In the genomic region with DNA sequence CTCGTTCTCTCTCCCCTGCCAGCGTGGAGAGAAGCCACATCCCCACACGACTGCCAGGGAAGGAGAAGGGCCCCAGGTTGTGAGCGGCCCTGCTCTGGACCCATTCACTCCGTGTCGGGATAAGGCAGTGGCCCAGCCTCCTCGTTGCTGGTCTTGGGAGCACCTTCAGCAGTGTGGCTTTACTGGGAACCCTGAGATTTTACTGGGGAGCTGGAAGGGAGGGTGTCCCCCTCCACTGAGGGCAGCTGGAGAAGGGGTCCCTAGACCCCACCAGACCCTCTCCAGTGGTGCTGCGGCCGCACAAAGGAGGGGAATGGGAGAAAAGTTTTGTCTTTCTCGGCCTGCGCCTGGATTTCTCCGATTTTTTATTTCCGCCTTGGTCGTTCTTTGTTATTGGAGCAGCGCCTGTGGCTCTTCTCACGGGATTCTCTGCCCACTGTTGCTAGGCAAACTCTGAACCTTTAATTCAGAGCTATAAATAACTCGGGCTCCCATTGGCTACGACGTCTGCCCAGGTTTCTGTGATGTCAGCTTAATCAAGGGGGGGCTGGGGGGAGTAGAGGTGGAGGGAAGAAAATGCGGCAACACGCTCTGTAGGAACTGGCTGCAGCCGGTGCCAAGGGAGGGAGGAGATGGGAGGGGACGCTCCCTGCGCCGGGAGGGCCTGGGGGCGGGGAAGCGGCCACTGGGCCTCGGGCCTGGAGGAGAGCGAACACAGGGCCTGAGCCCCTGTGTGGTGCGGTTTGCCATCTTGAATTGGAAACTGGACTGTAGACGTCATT, we compare ENCODE assay signal across 8 mouse cellular contexts. TPM values are rescaled to one million over a fixed set of nuclear protein-coding genes. Genes with fewer than 3 reads are reported as not detected.
DNase-seq lines count a peak whose midpoint lies in the region; ATAC-seq and TF ChIP-seq lines count a peak whose summit lies in the region.

No protein-coding gene starts in this region.

- H3K9ac ChIP-seq in forebrain, embryonic 11.5 days (ENCODE audit: low read length), result peak overlapping the region; percentile 99
- peak overlapping the region; percentile 98 for H3K9ac ChIP-seq in heart, embryonic 16.5 days (ENCODE audit: low read length)
- peak overlapping the region; percentile 92 for H3K9ac ChIP-seq in liver, embryonic 16.5 days (ENCODE audit: low read depth, low read length)
- peak overlapping the region; percentile 89 for H3K9ac ChIP-seq in neural tube, embryonic 14.5 days (replicated peaks; ENCODE audit: low read depth, low read length)

- H3K4me2 ChIP-seq in forebrain, embryonic 11.5 days (ENCODE audit: low read depth, low read length, severe bottlenecking), result peak overlapping the region; percentile 78
- H3K4me2 ChIP-seq in heart, embryonic 16.5 days (ENCODE audit: low read depth, low read length), result peak overlapping the region; percentile 90
- peak overlapping the region; percentile 90 for H3K4me2 ChIP-seq in liver, embryonic 16.5 days (ENCODE audit: low read depth, low read length)
- peak overlapping the region; percentile 97 for H3K4me2 ChIP-seq in neural tube, embryonic 14.5 days (ENCODE audit: low read depth, low read length)

- WGBS in forebrain, embryonic 11.5 days, result under 1% methylated on average over 31 of the region's 31 CpGs
- WGBS in heart, embryonic 16.5 days, result under 1% methylated on average over 31 of the region's 31 CpGs
- WGBS in liver, embryonic 16.5 days (ENCODE audit: insufficient replicate concordance), result under 1% methylated on average over 31 of the region's 31 CpGs
- WGBS in neural tube, embryonic 14.5 days, result under 1% methylated on average over 30 of the region's 31 CpGs

- peak; percentile 88 for ATAC-seq in forebrain, embryonic 11.5 days (replicated peaks; ENCODE audit: low FRiP score)
- peak; percentile 88 for ATAC-seq in heart, embryonic 16.5 days (replicated peaks; ENCODE audit: extremely low read depth, insufficient read depth, low FRiP score)
- peak; percentile 60 for ATAC-seq in liver, embryonic 16.5 days (ENCODE audit: low read depth)
- ATAC-seq in neural tube, embryonic 14.5 days (ENCODE audit: low read depth), result peak; percentile 76

- H3K9me3 ChIP-seq in E14TG2a.4 (ENCODE audit: low read length), result no peaks in the 10 kb centered on the region
- H3K9me3 ChIP-seq in forebrain, embryonic 11.5 days (ENCODE audit: control insufficient read depth, low read length), result no peaks in the 10 kb centered on the region
- H3K9me3 ChIP-seq in heart, embryonic 16.5 days (replicated peaks; ENCODE audit: control insufficient read depth, low read length), result no peaks in the 10 kb centered on the region
- H3K9me3 ChIP-seq in liver, embryonic 16.5 days (replicated peaks; ENCODE audit: control insufficient read depth, low read length), result no peaks in the 10 kb centered on the region
- no peaks in the 10 kb centered on the region for H3K9me3 ChIP-seq in neural tube, embryonic 14.5 days (ENCODE audit: control insufficient read depth, low read length)

- H3K27me3 ChIP-seq in E14TG2a.4 (ENCODE audit: insufficient read depth, low read length), result no peaks in the 10 kb centered on the region
- H3K27me3 ChIP-seq in forebrain, embryonic 11.5 days (ENCODE audit: control insufficient read depth, insufficient read depth, low read length), result no peaks in the 10 kb centered on the region
- H3K27me3 ChIP-seq in heart, embryonic 16.5 days (ENCODE audit: control insufficient read depth, insufficient read depth, low read length), result no peaks in the 10 kb centered on the region
- H3K27me3 ChIP-seq in liver, embryonic 16.5 days (ENCODE audit: control insufficient read depth, insufficient read depth, low read depth, low read length), result no peaks in the 10 kb centered on the region
- no peaks in the 10 kb centered on the region for H3K27me3 ChIP-seq in neural tube, embryonic 14.5 days (ENCODE audit: control insufficient read depth, insufficient read depth, low read length)
- H3K27me3 ChIP-seq in testis, adult 2 months (ENCODE audit: control insufficient read depth, insufficient read depth, low read length), result no peaks in the 10 kb centered on the region

- TF ChIP-seq POLR2A in testis, adult 2 months (IDR thresholded peaks at IDR 0.05; ENCODE audit: control insufficient read depth, low read depth, low read length), result peak; percentile 77

- peak overlapping the region; percentile 100 for H3K27ac ChIP-seq in forebrain, embryonic 11.5 days (ENCODE audit: low read depth, low read length)
- H3K27ac ChIP-seq in heart, embryonic 16.5 days (ENCODE audit: low read length), result peak overlapping the region; percentile 100
- H3K27ac ChIP-seq in liver, embryonic 16.5 days (ENCODE audit: low read length), result peak overlapping the region; percentile 91
- H3K27ac ChIP-seq in neural tube, embryonic 14.5 days (ENCODE audit: low read depth, low read length), result peak overlapping the region; percentile 98
- H3K27ac ChIP-seq in testis, adult 2 months (ENCODE audit: control insufficient read depth, insufficient read depth, low read depth, low read length), result peak overlapping the region; percentile 90

- DNase-seq in c-Kit-positive CD71-positive TER-119-negative erythroid progenitor cells, embryonic 14.5 days (ENCODE audit: low read depth), result peak; percentile 92
- DNase-seq in forebrain, embryonic 11.5 days (ENCODE audit: low spot score), result peak; percentile 96
- peak; percentile 93 to 94 for DNase-seq in kidney, postnatal 36 days

- peak overlapping the region; percentile 90 for H3K4me3 ChIP-seq in E14TG2a.4 (replicated peaks; ENCODE audit: low read length)
- peak overlapping the region; percentile 73 for H3K4me3 ChIP-seq in forebrain, embryonic 11.5 days (ENCODE audit: low read depth, low read length)
- H3K4me3 ChIP-seq in heart, embryonic 16.5 days (ENCODE audit: low read length), result peak overlapping the region; percentile 79
- H3K4me3 ChIP-seq in liver, embryonic 16.5 days (ENCODE audit: low read depth, low read length), result peak overlapping the region; percentile 92
- peak overlapping the region; percentile 70 for H3K4me3 ChIP-seq in neural tube, embryonic 14.5 days (ENCODE audit: low read depth, low read length)
- H3K4me3 ChIP-seq in testis, adult 2 months (ENCODE audit: control insufficient read depth, low read depth, low read length), result peak overlapping the region; percentile 85

- peaks cover 40% of the 10 kb centered on the region for H3K4me1 ChIP-seq in E14TG2a.4 (replicated peaks; ENCODE audit: low read depth, low read length)
- H3K4me1 ChIP-seq in forebrain, embryonic 11.5 days (replicated peaks; ENCODE audit: control insufficient read depth, insufficient read depth, low read length), result peaks cover 3% of the 10 kb centered on the region
- peaks cover 23% of the 10 kb centered on the region for H3K4me1 ChIP-seq in heart, embryonic 16.5 days (ENCODE audit: control insufficient read depth, insufficient read depth, low read length)
- peaks cover 19% of the 10 kb centered on the region for H3K4me1 ChIP-seq in liver, embryonic 16.5 days (ENCODE audit: control insufficient read depth, low read depth, low read length)
- peaks cover 15% of the 10 kb centered on the region for H3K4me1 ChIP-seq in neural tube, embryonic 14.5 days (ENCODE audit: control insufficient read depth, insufficient read depth, low read length)
- H3K4me1 ChIP-seq in testis, adult 2 months (ENCODE audit: control insufficient read depth, insufficient read depth, low read length), result peaks cover 4% of the 10 kb centered on the region

- TF ChIP-seq CTCF in E14TG2a.4 (conservative IDR thresholded peaks at IDR 0.05; ENCODE audit: low read length), result no peak
- TF ChIP-seq CTCF in testis, adult 2 months (IDR thresholded peaks at IDR 0.05; ENCODE audit: control insufficient read depth, insufficient read depth, insufficient replicate concordance, low read depth, low read length), result no peak

- peaks cover 25% of the 10 kb centered on the region for H3K36me3 ChIP-seq in E14TG2a.4 (ENCODE audit: insufficient read depth, low read length)
- peaks cover 6% of the 10 kb centered on the region; the same call in 1 of the 2 replicates for H3K36me3 ChIP-seq in forebrain, embryonic 11.5 days (ENCODE audit: control insufficient read depth, insufficient read depth, low read length)
- peaks cover 22% of the 10 kb centered on the region for H3K36me3 ChIP-seq in heart, embryonic 16.5 days (ENCODE audit: control insufficient read depth, insufficient read depth)
- peaks cover 20% of the 10 kb centered on the region for H3K36me3 ChIP-seq in liver, embryonic 16.5 days (ENCODE audit: control insufficient read depth, insufficient read depth)
- H3K36me3 ChIP-seq in neural tube, embryonic 14.5 days (ENCODE audit: control insufficient read depth, insufficient read depth, low read length), result peaks cover 6% of the 10 kb centered on the region; the same call in 1 of the 2 replicates
- no peaks in the 10 kb centered on the region for H3K36me3 ChIP-seq in testis, adult 2 months (ENCODE audit: control insufficient read depth, insufficient read depth, low read length)

RNA-seq across cellular contexts. Expression of gene Serp2, which starts 51.1 kb away (rescaled TPM):
- 29.3 and 33.3 TPM in 2 replicates for polyA plus RNA-seq in forebrain, embryonic 11.5 days (2014; fragmentation: Nextera tagmentation; extraction: Ambion mirVana)
- polyA plus RNA-seq in heart, embryonic 16.5 days (2015; fragmentation: Nextera tagmentation; extraction: Ambion mirVana), result 5.5 and 6.3 TPM in 2 replicates
- 0.61 and 0.79 TPM in 2 replicates for polyA plus RNA-seq in liver, embryonic 16.5 days (2015; fragmentation: Nextera tagmentation; extraction: Ambion mirVana)
- polyA plus RNA-seq in neural tube, embryonic 14.5 days (2014; fragmentation: Nextera tagmentation; extraction: Ambion mirVana), result 202 and 265 TPM in 2 replicates
- polyA plus RNA-seq in testis, adult 2 months (2012; rRNA removed), result 73.8 and 80.3 TPM in 2 replicates

Comparison
In these comparisons a context has a peak if more than half of its experiments do, and no peak if none do; other contexts are left out.
1. Peak in every context shown above with its lines: DNase-seq, ATAC-seq, H3K4me3 ChIP-seq and H3K27ac ChIP-seq.